Mouse (Mus musculus): ENCODE data around the gene Ubxn6. TPM values are rescaled to one million over a fixed set of nuclear protein-coding genes. Genes with fewer than 3 reads are reported as not detected.
"Not testable (repeated sequence)": the region's sequence is repeated elsewhere in the genome, so short reads cannot be mapped to it uniquely, and the experiment has no call there.

The Ubxn6 gene
- total RNA-seq, 4 experiments from 2014 or later, result 50.4 to 64.4 (median 55.4) TPM

- no peak for DNase-seq (ENCODE audit: low spot score)
Observed at GRCm38 (mm10) chr17:56102158-56102557, 27.3 kb upstream of the Ubxn6 start.

GRCm38 (mm10) chr17:56100811-56101210, 26.0 kb upstream of the Ubxn6 start:
- no peak for DNase-seq (ENCODE audit: low spot score)

- no peak for DNase-seq (ENCODE audit: low spot score)
Observed at GRCm38 (mm10) chr17:56098711-56099572, 24.1 kb upstream of the Ubxn6 start.

GRCm38 (mm10) chr17:56098180-56098579, 23.4 kb upstream of the Ubxn6 start:
- DNase-seq (ENCODE audit: low spot score), result no peak

- no peak for DNase-seq (ENCODE audit: low spot score)
Observed at GRCm38 (mm10) chr17:56096883-56097282, 22.1 kb upstream of the Ubxn6 start.

- no peak for DNase-seq (ENCODE audit: low spot score)
Observed at GRCm38 (mm10) chr17:56092794-56093193, 18.0 kb upstream of the Ubxn6 start.

GRCm38 (mm10) chr17:56092312-56092711, 17.5 kb upstream of the Ubxn6 start:
- no peak for DNase-seq (ENCODE audit: low spot score)

GRCm38 (mm10) chr17:56080781-56081585, 6.2 kb upstream of the Ubxn6 start:
- DNase-seq (ENCODE audit: low spot score), result no peak

- DNase-seq (ENCODE audit: low spot score), result no peak
Observed at GRCm38 (mm10) chr17:56079921-56080320, 5.1 kb upstream of the Ubxn6 start.

- peak; percentile 100 for DNase-seq (ENCODE audit: low spot score)
Observed at GRCm38 (mm10) chr17:56078880-56079795, 4.3 kb upstream of the Ubxn6 start, which contains the start of gene Hdgfl2. TSS of gene Hdgfl2 (plus strand) at chr17:56079634.

DNA sequence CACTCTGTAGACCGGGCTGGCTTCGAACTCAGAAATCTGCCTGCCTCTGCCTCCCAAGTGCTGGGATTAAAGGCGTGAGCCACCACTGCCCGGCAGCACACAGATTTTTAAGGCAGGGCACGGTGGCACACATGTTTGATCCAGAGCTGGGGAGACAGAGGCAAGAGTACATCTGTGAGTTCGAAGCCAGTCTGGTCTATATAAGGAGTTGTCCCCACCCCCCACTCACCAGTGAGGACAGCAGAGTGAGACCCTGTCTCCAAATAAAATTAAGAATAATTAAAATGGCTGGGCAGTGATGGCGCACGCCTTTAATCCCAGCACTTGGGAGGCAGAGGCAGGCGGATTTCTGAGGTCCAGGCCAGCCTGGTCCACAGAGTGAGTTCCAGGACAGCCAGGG, 3.5 kb upstream of the Ubxn6 start:
- not testable (repeated sequence) for DNase-seq (ENCODE audit: low spot score)

DNA sequence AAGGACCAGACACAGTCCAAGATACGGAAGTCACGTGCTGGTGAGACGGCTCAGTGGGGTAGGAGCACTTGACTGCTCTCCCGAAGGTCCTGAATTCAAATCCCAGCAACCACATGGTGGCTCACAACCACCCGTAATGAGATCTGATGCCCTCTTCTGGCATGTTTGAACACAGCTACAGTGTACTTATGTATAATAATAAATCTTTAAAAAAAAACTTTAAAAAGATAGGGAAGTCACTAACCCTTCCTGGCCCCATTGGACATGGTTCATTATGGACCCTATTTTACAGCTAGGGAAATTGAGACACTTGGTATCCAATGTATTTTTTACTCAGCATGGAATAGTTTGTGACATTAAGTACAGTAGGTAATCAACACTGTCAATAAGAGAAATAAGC, 2.7 kb upstream of the Ubxn6 start:
- DNase-seq (ENCODE audit: low spot score), result no peak

- DNase-seq (ENCODE audit: low spot score), result peak; percentile 78
Observed at GRCm38 (mm10) chr17:56074097-56074826, 566 bp downstream of the Ubxn6 start.

DNA sequence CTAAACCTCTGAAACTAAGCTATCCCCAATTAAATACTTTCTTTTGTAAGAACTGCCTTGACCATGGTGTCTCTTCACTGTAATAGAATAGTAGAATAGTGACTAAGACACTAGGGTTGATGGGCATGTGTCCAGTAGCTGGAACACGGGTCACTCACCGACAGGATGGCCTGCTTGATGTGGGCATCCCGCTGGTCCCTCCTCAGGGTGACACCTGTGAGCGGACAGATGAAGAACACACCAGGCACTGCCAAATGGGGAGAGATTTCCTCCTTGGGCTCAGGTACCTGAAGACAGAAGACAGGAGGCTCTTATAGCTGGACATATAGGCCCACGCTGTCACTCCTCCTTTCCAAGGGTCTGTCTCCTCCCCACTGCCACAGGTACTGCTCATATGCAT, 2.6 kb downstream of the Ubxn6 start:
- no peak for DNase-seq (ENCODE audit: low spot score)

DNA sequence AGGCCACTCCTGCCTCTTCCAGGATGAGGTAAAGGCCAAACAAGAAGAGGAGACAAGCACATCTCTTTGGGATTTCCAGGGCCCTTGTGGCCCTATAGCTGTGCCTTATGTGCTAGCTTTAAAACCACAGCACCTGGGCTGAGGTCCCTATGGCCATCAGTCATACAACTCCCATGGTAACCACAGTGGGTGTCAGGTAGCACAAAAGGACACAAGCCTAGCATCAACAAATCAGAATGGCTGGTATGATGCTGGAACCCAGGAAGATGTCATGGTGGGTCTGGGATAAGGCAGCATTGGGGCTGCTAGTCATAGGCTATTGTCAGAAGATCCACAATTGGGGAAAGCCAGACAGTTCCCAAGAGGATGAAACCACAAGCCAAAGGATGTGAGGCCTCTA, 3.7 kb downstream of the Ubxn6 start:
- DNase-seq (ENCODE audit: low spot score), result no peak

GRCm38 (mm10) chr17:56069066-56069465, 5.8 kb downstream of the Ubxn6 start:
- DNase-seq (ENCODE audit: low spot score), result no peak

DNA sequence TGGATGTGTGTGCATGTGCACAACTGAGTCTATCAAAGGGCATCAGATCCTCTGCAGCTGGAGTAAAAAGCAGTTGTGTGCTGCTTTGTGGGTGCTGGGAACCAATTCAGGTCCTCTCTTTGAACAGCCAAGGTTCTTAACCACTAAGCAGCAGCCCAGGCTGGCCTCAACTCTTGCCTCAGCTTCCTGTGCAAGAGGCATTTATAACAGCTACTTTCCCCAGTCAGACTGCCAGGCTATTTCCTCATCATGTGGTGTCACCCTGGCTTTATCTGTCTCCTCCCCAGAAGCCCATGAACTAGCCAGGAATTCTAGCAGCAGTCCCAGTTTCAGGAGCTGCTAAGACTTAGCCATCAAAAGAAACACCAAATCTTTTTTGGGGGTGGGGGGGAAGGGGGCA, 8.4 kb downstream of the Ubxn6 start:
- no peak for DNase-seq (ENCODE audit: low spot score)

GRCm38 (mm10) chr17:56065715-56066114, 9.1 kb downstream of the Ubxn6 start:
- not testable (repeated sequence) for DNase-seq (ENCODE audit: low spot score)

DNA sequence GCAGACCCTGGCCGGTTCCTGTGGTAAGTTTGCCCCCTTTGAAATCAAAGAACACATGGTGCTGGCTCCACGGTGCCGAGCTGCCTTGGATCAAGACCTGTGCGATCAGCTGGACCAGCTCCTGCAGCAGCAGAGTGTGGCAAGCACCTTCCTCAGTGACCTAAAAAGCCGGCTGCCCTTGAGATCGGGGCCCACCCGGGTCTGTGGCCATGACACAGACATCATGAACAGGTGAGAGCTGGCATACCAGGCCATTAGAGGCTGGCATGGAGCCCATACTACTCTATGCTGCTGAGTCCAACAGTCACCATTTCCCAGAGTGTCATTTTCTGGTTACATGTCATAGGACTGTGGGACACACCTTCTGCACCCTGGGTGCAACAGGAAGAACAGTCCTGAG, 12.7 kb downstream of the Ubxn6 start:
- DNase-seq (ENCODE audit: low spot score), result no peak

GRCm38 (mm10) chr17:56057381-56058120, 17.3 kb downstream of the Ubxn6 start:
- no peak for DNase-seq (ENCODE audit: low spot score)

Data from heart, adult 8-10 months (tissue).